Mouse (Mus musculus) MEL-GATA-1-ER (cell line): ENCODE measurements around the gene Aplf.

Experiments used
- DNase-seq: peaks from one replicate; pipeline ENCODE4 v3.0.0-alpha.2; 2012; ENCODE audit warnings: low read depth; ENCODE audit errors: extremely low read depth

Aplf gene

DNA sequence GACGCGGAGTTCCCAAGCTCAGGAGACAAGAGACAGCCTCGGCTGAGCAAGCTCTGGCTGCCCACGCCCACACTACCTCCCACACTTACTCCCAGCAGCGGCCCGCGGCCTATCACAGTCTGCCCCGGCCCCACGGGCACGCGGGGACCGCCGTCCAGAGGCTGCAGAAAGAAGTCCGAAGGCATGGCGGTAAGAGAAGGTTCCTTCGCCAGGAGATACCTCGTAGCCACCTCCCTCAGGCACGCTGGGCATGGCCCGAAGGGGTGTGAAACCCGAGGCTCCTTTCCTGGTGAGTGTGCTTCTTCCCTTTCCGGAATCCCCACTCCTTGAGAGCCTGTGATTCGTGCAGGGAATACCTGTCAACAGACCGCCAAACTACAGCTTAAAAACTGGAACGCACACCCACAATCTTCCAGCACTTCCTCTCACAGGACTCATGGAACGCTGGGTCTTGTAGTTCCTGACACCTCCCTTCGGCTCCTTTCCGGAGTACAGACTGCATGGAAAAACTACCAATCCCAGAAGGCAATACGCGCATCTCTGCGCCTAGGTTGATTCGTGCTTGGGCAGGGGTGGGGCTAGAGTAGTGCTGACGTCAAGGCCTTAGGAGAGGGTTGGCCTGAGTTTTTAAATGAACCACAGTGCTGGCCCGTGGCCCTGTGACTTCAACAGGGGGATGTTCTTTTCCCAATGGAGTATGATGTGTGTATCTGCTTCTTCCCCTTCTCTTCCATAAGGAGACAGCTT is at the start of gene Aplf:
TSS of gene Aplf (minus strand) at position 423 of the 747 bp plus-strand sequence.
- DNase-seq: peak; percentile 99

DNA sequence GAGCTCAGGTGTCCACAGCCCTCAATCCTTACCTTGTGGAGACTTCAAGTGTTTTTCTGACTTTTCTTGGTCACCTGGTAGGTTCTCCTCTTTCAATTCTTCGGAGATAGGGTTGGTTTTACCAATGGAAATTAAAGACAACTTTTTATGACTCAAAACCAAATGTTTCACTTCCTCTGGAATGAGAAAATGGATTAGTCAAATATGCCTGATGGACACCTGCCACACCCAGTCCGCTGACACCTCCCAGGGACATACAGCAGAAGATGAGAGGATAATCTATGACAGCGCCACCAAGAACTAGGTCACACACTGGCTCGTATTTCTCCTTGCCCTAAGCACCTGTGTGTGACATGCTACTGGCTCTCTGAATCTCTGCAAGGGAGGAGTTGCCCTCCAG is 42.1 kb upstream of the Aplf start:
- DNase-seq: no peak

DNA sequence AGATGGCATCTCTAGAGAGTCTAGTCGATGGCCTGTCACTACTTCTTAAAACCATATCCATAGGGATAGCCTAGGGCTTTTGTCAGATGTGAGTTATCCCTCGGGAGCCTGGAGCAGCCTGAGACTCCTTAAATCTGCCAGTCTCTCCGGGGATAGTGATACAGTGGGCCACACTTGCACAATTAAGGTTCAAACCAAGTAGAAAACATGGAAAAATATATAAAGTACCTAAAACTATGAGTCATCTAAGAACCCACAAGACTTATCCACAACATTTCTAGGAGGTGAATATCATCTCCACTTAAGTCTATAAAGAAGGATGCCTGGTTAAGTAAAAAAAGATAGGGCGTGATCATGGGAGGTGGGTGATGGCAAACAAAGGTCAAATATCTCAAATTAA is 40.3 kb upstream of the Aplf start:
- no peak for DNase-seq

DNA sequence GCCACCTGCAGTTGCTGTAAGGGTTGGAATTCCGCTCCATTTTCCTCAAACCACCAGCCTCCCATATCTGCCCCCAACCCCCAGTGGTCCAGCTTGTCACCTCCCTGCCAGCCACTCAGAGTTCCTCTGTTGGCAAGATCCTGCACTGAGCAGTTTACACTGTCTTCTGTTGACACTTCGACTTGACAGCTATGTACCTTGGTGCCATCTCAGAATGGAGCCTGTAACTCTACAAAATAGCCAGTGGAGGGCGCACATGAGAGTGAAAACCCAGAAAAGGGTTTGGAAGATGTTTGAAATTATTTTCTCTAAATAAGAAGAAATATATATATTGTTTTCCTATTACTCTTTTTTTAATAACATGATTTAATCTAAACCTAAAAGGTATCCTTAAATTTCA is 34.3 kb upstream of the Aplf start:
- DNase-seq: peak; percentile 24

DNA sequence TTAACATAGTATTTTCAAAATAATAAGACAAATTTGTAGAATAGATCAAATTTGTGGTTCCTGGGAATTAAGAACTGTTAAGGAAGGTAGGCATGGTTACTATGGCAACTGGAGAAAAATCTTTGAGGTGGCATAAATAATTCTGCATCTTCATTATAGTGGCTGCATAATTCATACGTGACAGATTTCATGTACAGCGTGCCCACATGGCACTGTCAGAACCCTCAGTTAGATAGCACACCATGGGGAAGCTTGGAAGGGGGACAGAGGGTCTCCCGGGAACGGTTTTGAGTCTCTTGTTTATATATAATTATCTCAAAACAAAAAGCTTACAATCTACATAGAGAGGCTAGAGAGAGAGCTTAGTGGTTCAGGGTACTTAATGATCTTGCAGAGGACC is 24.6 kb upstream of the Aplf start:
- no peak for DNase-seq

DNA sequence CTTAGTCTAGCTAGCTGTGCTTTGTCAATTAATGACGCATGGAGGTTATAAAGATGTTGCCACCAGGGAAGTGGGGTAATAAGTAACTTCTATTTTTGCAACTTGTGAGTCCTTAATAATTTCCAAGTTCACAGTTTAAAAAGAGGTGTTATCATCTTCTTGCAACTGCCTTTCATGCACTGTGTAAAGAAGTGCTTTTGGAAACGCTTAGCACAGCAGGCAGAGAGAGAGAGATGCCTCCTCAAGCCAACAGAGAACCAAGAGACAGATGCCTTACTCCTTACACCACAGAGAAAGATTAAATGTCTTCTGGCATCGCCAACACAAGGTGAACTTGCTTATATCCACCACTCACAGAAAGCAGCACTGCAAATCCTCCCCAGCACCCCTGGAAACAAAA is 24.0 kb upstream of the Aplf start:
- DNase-seq: no peak

DNA sequence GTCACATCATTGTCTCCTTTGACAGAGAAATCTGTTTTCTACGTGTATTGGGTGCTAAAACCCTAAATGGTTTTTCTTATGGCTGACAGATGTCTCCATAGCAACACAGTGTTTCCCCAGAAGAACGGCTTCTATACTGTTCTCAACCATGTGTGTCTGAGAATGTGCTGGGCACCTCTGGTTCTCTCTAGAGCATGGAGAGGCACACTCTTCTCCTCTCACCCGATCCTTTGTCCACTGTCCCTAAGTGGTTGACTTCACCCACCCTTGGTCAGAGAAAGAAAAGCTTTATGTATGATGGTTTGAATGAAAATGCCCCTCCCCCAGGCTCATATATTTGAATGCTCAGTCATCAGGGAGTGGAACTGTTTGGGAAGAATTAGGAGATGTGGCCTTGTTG is 8.4 kb upstream of the Aplf start:
- no peak for DNase-seq

DNA sequence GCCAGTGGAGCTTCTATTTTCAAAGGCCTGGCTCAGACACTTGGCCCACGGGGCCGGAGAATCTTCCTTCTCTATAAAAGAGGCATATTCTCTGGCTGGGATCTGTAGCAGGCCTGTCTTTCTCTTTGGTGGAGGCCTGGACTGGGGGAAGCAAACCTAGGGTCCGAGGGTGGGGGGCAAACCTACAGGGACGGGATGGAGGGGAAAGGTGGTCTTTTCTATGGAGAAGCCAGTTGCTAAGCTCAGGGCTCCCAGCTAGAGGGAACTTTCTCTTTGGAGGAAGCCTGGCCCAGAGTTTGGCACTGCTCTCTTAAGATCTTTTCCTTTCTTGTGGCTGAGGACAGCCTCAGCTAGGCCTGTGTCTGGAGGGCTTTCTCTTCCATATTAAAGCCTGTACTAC is 668 bp upstream of the Aplf start:
- DNase-seq: no peak

DNA sequence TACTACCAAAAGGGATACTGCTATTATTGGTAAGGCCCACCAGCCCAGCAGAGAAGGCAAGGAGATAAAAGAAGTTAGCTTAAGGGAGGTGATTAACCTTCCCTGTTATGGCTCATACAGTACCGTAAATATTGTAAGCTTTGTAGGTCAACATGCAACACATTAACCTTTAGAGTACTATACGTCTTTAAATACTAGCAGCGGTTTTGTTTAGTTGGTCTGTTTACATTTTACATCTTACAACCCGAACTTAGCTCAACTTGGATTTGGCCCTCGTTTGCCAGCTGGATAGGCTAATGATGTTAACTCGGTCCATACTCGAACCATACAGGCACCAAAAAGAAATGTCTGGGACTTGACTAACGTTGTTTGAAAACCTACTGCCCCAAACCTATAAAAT is 640 bp downstream of the Aplf start:
- DNase-seq: peak; percentile 43

DNA sequence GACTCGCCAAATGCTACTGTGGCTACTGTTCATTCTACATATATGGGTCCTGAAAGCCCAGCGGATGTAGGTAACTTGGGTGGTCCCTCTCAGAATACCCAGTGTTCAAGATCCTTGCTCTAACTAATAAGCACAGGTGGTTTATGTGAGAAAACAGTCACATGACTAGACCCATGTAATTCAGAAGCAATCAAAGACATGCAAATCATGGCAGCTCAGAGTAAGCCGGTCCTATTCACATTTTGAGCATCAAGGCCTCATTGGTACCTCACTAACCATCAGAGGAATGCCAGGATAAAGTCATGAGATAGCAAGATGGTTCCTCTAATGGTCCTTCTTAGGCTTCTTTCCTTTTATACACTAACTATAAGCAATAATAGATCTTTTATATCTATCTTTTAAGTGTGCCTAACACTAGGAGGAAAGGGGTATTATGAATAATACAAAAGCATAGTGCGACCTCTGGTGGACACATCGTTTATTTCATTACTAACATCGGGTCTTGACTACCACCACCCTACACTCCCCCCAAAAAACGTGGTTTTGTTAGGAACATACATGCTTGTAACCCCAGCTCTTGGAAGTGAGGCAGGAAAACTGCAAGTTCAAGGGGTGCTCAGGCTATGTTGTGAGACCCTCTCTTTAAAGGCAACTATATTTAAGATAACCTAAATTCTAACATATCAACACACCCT is 2.0 kb downstream of the Aplf start:
- DNase-seq: peak; percentile 79

DNA sequence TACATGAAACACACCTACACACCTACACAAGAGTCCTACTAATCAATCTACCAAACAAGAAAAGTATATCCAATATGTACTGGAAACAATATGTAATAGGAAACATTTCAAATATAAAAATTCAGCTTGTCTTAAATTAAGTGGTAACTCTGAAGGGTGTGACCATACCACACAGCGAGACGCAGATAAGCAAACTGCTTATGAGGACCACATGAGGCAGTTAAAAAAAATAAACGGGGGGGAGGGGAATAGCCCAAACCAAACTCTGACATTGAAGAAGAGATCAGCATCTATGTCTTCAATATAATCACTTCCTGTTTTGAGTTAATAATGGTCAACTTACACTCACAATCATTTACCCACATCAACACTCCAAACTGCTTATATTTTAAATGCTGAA is 3.3 kb downstream of the Aplf start:
- peak; percentile 73 for DNase-seq

DNA sequence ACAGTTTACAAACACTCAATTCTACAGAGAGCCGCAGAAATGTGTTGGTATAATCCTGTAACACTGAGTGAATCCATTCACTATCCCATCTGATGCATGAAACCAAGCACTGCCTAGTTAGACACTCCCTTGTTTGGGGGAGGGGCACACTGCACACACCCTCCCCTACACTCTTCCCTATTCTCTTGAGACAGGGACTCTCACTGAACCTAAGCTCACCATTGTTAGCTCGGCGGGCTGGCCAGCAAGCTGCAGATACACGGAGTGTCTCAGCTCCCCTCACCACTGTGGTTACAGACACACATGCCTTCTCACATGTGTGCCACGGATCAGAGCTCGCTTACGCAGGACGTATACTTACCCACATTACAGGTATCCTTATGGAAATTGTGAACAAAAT is 4.2 kb downstream of the Aplf start:
- DNase-seq: peak; percentile 57

DNA sequence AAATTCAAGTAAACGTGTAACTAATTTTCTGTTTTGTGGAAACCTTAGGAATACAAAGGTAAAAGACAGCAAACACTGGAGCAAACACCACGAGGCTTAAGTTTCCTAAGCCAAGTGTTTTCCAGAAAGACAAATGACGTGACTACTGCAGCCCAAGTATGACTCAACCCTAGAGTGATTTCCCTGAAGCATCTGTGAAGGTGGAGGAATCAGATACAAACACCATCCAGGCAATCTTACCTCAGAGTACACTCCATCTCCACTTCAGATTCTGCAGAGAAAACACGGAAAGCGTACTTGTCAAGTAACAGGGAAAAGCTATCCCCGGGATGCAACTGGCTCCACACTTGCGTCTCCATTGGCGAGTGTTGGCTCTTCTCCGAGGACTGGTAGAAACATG is 8.5 kb downstream of the Aplf start:
- DNase-seq: no peak

DNA sequence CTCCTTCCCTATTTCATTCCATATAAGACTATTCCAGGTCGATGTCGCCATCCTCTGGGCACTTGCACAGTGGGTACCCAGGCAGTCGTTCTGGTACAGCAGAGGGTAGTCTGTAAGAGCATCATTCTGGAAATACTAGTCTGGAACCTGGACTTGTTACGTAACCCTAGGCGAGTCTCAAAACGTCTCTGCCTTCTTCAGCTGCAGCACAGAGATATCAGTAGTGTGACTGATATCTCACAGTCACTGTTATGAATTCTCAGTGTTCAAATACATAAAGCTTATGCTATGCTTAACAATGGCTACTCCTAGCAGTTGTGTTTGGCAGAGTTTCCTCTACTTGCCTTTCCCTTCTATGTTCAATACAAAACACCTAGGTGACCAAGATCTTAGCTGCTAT is 9.8 kb downstream of the Aplf start:
- DNase-seq: peak; percentile 81

DNA sequence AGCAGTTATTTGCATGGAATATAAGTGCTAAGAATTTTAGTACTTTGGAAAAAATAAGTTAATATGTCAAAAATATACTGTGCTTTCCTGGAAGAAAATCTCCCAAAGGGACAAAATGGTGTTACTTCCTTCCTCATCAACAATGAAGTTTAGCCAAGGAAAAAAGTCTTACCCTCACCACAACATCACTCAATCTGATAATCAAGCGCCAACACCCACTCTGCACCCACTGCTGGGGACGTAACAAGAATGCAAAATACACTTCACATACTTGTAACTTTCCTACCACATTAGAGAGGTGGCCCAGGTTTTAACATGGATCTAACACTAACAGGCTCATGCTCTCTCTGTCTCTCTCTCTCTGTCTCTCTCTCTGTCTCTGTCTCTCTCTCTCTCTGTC is 10.3 kb downstream of the Aplf start:
- no peak for DNase-seq

DNA sequence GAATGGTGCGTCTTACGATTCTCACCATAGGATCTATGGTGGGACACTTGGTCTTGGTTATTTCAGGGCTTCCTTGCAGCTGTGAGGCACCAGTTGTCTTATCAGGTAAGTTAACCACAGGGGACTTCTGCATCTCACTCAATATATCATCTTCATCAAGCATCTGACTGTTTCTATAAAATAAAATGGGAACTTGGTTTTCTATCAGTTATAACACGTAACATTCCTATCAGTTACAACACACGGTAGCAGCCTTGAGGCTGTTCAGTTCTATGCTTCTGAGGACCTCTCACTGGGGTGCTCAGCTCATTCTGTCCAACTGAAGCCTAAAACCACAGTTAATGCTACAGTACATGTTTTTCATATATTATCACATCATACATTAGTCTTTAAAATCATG is 13.2 kb downstream of the Aplf start:
- peak; percentile 90 for DNase-seq

DNA sequence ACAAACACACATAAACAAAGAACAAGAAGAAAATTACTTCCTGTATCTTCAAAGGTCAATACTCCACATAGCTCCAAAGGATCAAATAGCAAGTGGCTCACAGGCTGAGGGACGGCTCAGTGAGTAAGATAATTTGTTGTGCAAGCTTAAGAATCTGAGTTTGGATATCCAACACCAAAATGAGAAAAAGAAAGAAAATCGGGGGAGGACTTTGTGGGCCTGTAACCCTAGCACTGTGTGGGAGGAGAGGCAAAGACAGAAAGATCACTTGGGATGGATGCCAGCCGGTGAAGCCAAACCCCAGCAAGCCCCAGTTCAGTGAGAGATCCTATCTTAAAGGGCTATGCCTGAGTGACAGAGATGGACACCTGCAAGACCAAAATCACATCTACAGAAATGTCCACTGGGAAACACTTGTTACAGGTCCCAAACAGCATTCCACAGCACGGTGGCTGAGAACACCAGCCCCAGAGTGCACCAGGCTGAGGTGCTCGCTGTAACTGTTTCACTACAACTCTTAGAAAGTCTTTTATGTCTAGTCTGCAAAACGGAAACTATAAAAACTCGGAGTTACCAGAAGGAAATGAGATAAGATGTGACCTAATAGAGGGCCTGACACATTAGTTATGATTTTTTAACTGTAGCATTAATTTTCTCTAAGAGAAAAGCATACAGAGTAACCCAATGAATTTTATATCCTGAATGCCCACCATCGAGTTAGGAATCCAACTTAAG is 17.9 kb downstream of the Aplf start:
- no peak for DNase-seq

DNA sequence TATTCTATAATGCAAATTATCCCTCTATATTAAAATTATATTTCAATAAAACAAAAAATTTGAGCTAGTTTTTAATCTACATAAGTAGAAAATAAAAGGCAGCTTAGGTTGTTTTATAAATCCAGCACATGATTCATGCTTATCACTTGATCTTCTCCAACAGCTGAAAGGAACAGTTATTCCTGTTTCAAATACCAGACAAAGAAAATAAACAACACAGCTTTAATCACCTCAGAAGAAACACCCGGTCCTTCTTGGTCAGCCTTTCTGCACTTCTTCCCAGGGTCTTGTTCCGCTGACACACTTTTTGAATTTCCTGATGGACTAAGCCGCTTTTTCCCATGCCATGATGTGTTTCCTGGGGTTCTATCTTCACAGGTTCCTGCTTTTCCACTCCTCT is 18.5 kb downstream of the Aplf start:
- no peak for DNase-seq

DNA sequence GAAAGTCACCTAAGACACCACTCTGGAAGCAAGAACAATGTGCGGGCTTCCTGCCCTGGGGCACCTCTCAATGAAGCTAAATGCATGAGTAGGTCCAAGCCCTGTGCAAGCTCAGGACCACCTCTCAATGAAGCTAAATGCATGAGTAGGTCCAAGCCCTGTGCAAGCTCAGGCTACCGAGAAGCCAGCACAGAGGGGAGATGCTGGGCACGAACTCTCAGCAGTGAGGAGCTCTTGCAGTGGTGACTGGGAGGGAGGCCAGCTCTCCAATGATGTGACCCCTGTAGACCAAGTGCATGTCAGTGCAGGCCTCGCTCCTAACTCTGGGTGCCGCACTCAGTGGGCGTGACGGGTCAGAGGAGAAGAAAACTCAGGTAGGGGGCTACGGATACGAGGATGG is 19.3 kb downstream of the Aplf start:
- DNase-seq: no peak

DNA sequence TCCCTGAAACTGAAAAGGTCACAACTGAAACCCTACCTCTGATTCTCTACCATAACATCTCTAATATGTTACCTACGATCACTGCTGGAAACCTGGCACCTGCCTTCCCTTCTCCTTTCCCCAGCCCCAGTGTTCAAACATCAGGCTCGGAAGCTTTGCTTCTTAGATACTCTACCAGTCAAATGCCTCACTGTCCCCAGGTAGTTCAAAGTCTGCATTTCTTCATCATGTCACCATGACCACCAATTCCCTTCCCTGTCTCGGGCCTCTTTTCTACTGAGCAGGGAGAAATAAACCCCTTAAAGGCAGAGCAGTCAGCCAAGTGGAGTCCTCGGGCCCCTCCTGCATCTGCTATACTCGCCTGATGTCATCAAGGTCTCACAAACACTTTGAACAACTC is 20.2 kb downstream of the Aplf start:
- DNase-seq: no peak

DNA sequence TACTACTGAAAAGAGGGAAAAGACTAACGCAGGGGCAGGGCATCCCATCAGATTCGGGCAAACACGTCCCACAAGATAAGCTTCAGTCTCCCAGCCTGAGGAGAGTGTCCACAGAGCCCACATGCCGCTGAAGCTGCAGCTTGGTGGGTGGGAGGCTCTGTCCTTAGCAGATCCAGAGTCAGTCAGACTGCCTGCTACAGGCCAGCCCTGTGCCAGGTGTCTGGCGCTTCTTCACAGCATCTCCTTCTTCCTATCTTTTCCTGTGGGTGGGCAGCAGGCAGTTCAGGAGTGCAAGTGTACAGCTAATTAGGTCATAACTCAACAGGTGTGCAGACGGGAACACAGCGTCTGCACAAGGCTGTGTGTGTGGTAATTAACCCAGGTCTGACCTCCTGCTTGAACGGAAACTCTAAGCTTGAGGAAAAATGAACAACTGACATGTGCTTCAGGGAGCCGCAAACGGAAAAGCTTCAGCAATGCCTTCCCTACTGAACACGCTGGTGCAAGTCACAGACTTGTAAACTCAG is 33.8 kb downstream of the Aplf start:
- DNase-seq: no peak

DNA sequence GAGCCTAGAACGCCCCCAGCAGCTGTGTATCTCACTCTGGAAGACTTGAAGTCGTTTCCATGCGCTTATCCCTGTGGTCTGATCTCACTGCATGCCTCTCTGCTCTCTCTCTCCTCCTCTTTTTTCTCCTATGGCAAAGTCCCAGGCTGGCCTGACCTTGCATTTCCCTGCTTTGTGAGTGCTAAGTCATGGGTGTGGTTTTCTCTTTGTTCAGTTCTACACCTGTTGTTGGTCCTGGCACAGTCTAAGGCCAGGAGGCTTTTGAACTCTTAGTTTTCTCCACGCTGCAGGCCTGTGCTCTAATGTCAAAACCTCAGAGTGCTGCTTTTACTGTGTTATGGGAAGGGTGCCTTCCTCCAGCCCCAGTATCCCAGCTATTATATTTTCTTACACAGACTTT is 39.8 kb downstream of the Aplf start:
- no peak for DNase-seq
